Mouse (Mus musculus): ENCODE measurements around the gene Lypd1. TPM values are rescaled to one million over a fixed set of nuclear protein-coding genes. Genes with fewer than 3 reads are reported as not detected.

The Lypd1 gene
- 75.2 and 78.7 TPM in 2 replicates for polyA plus RNA-seq (2015; fragmentation: Nextera tagmentation; extraction: Ambion mirVana)

GRCm38 (mm10) chr1:125912601-125913600 is at the start of gene Lypd1:
Gene Lypd1, minus strand, starts transcription at chr1:125913101.
- peak within 1 kb of the TSS; percentile 65 for H3K27ac ChIP-seq
- H3K27me3 ChIP-seq (replicated peaks): peaks cover 5% of the 10 kb centered on the region; the same call in 1 of the 2 replicates
- ATAC-seq (replicated peaks): peak; percentile 52
- peaks cover 28% of the 10 kb centered on the region for H3K4me1 ChIP-seq
- H3K9ac ChIP-seq: peak within 1 kb of the TSS; percentile 73
- peak within 1 kb of the TSS; percentile 100 for H3K4me2 ChIP-seq
- H3K4me3 ChIP-seq: peak within 1 kb of the TSS; percentile 68
- WGBS: 3% methylated on average over 30 of the region's 30 CpGs
- H3K36me3 ChIP-seq (replicated peaks): no peaks in the 10 kb centered on the region
- H3K9me3 ChIP-seq: no peaks in the 10 kb centered on the region

- H3K36me3 ChIP-seq (replicated peaks): no peaks in the 10 kb centered on the region
- no peaks in the 10 kb centered on the region for H3K27me3 ChIP-seq (replicated peaks)
- no peak overlapping the region for H3K9ac ChIP-seq
- H3K9me3 ChIP-seq: no peaks in the 10 kb centered on the region
- no peak overlapping the region for H3K4me2 ChIP-seq
- H3K4me1 ChIP-seq: no peaks in the 10 kb centered on the region
- no peak overlapping the region for H3K4me3 ChIP-seq
- 82% methylated on average over 3 of the region's 3 CpGs for WGBS
- H3K27ac ChIP-seq: no peak overlapping the region
- ATAC-seq (replicated peaks): no peak
Measured at GRCm38 (mm10) chr1:125951026-125951425, 38.1 kb upstream of the Lypd1 start.

- WGBS: 57% methylated on average over 6 of the region's 6 CpGs
- ATAC-seq (replicated peaks): no peak
- H3K36me3 ChIP-seq (replicated peaks): no peaks in the 10 kb centered on the region
- no peak overlapping the region for H3K4me2 ChIP-seq
- no peaks in the 10 kb centered on the region for H3K27me3 ChIP-seq (replicated peaks)
- H3K27ac ChIP-seq: no peak overlapping the region
- no peak overlapping the region for H3K9ac ChIP-seq
- H3K4me3 ChIP-seq: no peak overlapping the region
- no peaks in the 10 kb centered on the region for H3K4me1 ChIP-seq
- no peaks in the 10 kb centered on the region for H3K9me3 ChIP-seq
Measured at GRCm38 (mm10) chr1:125949076-125949475, 36.2 kb upstream of the Lypd1 start.

GRCm38 (mm10) chr1:125945136-125945535 is 32.2 kb upstream of the Lypd1 start:
- ATAC-seq (replicated peaks): no peak
- H3K27ac ChIP-seq: no peak overlapping the region
- no peaks in the 10 kb centered on the region for H3K9me3 ChIP-seq
- H3K4me2 ChIP-seq: no peak overlapping the region
- 73% methylated on average over 9 of the region's 9 CpGs for WGBS
- H3K27me3 ChIP-seq (replicated peaks): no peaks in the 10 kb centered on the region
- H3K4me3 ChIP-seq: no peak overlapping the region
- no peak overlapping the region for H3K9ac ChIP-seq
- no peaks in the 10 kb centered on the region for H3K4me1 ChIP-seq
- H3K36me3 ChIP-seq (replicated peaks): no peaks in the 10 kb centered on the region

GRCm38 (mm10) chr1:125943305-125943704 is 30.4 kb upstream of the Lypd1 start:
- 90% methylated on average over 1 of the region's 1 CpGs for WGBS
- Histone ChIP-seq H3K4me2 (no peak overlapping the region), H3K36me3 (replicated peaks) (no peaks in the 10 kb centered on the region), H3K27me3 (replicated peaks) (no peaks in the 10 kb centered on the region), H3K4me3 (no peak overlapping the region), H3K27ac (no peak overlapping the region), H3K9ac (no peak overlapping the region), H3K4me1 (no peaks in the 10 kb centered on the region), H3K9me3 (no peaks in the 10 kb centered on the region)
- no peak for ATAC-seq (replicated peaks)

- H3K27ac ChIP-seq: no peak overlapping the region
- no peak overlapping the region for H3K4me3 ChIP-seq
- ATAC-seq (replicated peaks): no peak
- whole genome bisulfite sequencing: 96% methylated on average over 10 of the region's 10 CpGs
- no peak overlapping the region for H3K9ac ChIP-seq
- no peaks in the 10 kb centered on the region for H3K9me3 ChIP-seq
- H3K27me3 ChIP-seq (replicated peaks): no peaks in the 10 kb centered on the region
- H3K4me1 ChIP-seq: no peaks in the 10 kb centered on the region
- no peak overlapping the region for H3K4me2 ChIP-seq
- no peaks in the 10 kb centered on the region for H3K36me3 ChIP-seq (replicated peaks)
Measured at GRCm38 (mm10) chr1:125925486-125925885, 12.6 kb upstream of the Lypd1 start.

GRCm38 (mm10) chr1:125923062-125923461 is 10.2 kb upstream of the Lypd1 start:
- H3K9me3 ChIP-seq: no peaks in the 10 kb centered on the region
- no peaks in the 10 kb centered on the region for H3K27me3 ChIP-seq (replicated peaks)
- H3K9ac ChIP-seq: no peak overlapping the region
- no peak overlapping the region for H3K4me2 ChIP-seq
- H3K36me3 ChIP-seq (replicated peaks): no peaks in the 10 kb centered on the region
- no peak overlapping the region for H3K4me3 ChIP-seq
- WGBS: 74% methylated on average over 2 of the region's 2 CpGs
- no peak overlapping the region for H3K27ac ChIP-seq
- no peak for ATAC-seq (replicated peaks)
- H3K4me1 ChIP-seq: no peaks in the 10 kb centered on the region

- H3K4me3 ChIP-seq: no peak overlapping the region
- no peaks in the 10 kb centered on the region for H3K36me3 ChIP-seq (replicated peaks)
- no peak overlapping the region for H3K27ac ChIP-seq
- H3K9me3 ChIP-seq: no peaks in the 10 kb centered on the region
- H3K4me1 ChIP-seq: no peaks in the 10 kb centered on the region
- H3K9ac ChIP-seq: no peak overlapping the region
- 96% methylated on average over 3 of the region's 3 CpGs for WGBS
- H3K4me2 ChIP-seq: no peak overlapping the region
- no peaks in the 10 kb centered on the region for H3K27me3 ChIP-seq (replicated peaks)
- ATAC-seq (replicated peaks): no peak
Measured at GRCm38 (mm10) chr1:125920696-125921095, 7.8 kb upstream of the Lypd1 start.

- Histone ChIP-seq H3K27me3 (replicated peaks) (peaks cover 5% of the 10 kb centered on the region; the same call in 1 of the 2 replicates), H3K36me3 (replicated peaks) (no peaks in the 10 kb centered on the region), H3K4me3 (peak overlapping the region; percentile 68), H3K9me3 (no peaks in the 10 kb centered on the region), H3K4me1 (peaks cover 28% of the 10 kb centered on the region), H3K27ac (peak overlapping the region; percentile 65), H3K9ac (peak overlapping the region; percentile 73), H3K4me2 (peak overlapping the region; percentile 100)
- ATAC-seq (replicated peaks): peak; percentile 79
- under 1% methylated on average over 43 of the region's 43 CpGs for WGBS
Measured at GRCm38 (mm10) chr1:125911901-125912445, 928 bp downstream of the Lypd1 start.

GRCm38 (mm10) chr1:125911337-125911900 is 1.5 kb downstream of the Lypd1 start:
- Histone ChIP-seq H3K4me1 (peaks cover 28% of the 10 kb centered on the region), H3K27ac (peak overlapping the region; percentile 65), H3K36me3 (replicated peaks) (no peaks in the 10 kb centered on the region), H3K9ac (peak overlapping the region; percentile 73), H3K9me3 (no peaks in the 10 kb centered on the region), H3K27me3 (replicated peaks) (peaks cover 5% of the 10 kb centered on the region; the same call in 1 of the 2 replicates), H3K4me2 (peak overlapping the region; percentile 100), H3K4me3 (peak overlapping the region; percentile 68)
- WGBS: under 1% methylated on average over 35 of the region's 35 CpGs
- ATAC-seq (replicated peaks): peak; percentile 72

GRCm38 (mm10) chr1:125910871-125911265 is 2.0 kb downstream of the Lypd1 start:
- H3K36me3 ChIP-seq (replicated peaks): no peaks in the 10 kb centered on the region
- no peaks in the 10 kb centered on the region for H3K9me3 ChIP-seq
- H3K4me1 ChIP-seq: peaks cover 28% of the 10 kb centered on the region
- no peak overlapping the region for H3K27ac ChIP-seq
- peak overlapping the region; percentile 73; the same call in 1 of the 2 replicates for H3K9ac ChIP-seq
- peaks cover 5% of the 10 kb centered on the region; the same call in 1 of the 2 replicates for H3K27me3 ChIP-seq (replicated peaks)
- 2% methylated on average over 9 of the region's 9 CpGs for WGBS
- H3K4me3 ChIP-seq: peak overlapping the region; percentile 68
- peak; percentile 53 for ATAC-seq (replicated peaks)
- peak overlapping the region; percentile 100 for H3K4me2 ChIP-seq

GRCm38 (mm10) chr1:125910211-125910870 is 2.6 kb downstream of the Lypd1 start:
- H3K27me3 ChIP-seq (replicated peaks): peaks cover 5% of the 10 kb centered on the region; the same call in 1 of the 2 replicates
- peaks cover 28% of the 10 kb centered on the region for H3K4me1 ChIP-seq
- H3K9ac ChIP-seq: peak overlapping the region; percentile 73; the same call in 1 of the 2 replicates
- H3K4me3 ChIP-seq: peak overlapping the region; percentile 68
- H3K9me3 ChIP-seq: no peaks in the 10 kb centered on the region
- no peaks in the 10 kb centered on the region for H3K36me3 ChIP-seq (replicated peaks)
- H3K27ac ChIP-seq: no peak overlapping the region
- 11% methylated on average over 14 of the region's 14 CpGs for WGBS
- ATAC-seq (replicated peaks): peak; percentile 69
- peak overlapping the region; percentile 100 for H3K4me2 ChIP-seq

All from midbrain, embryonic 15.5 days (tissue).